Mouse (Mus musculus) midbrain, embryonic 12.5 days (tissue): ENCODE measurements around the gene Tmbim6. TPM values are rescaled to one million over a fixed set of nuclear protein-coding genes. Genes with fewer than 3 reads are reported as not detected.

Experiments
- ATAC-seq: fragments of 200-750 bp; cut with Nextera tagmentation; 2 replicates; pipeline ENCODE4 v1.8.0; 2017; ENCODE audit warnings: low read depth, moderate TSS enrichment, moderate library complexity; ENCODE audit not compliant: low FRiP score
- H3K27ac ChIP-seq: fragments of 300-500 bp; sonication (generic); replicated peaks from 2 replicates; pipeline ENCODE4 v1.5.1; 2016; ENCODE audit warnings: mild to moderate bottlenecking
- H3K27me3 ChIP-seq: fragments of 300-500 bp; sonication (generic); 2 replicates; pipeline ENCODE4 v1.6.1; 2016; ENCODE audit warnings: mild to moderate bottlenecking
- H3K36me3 ChIP-seq: fragments of 300-500 bp; sonication (generic); 2 replicates; pipeline ENCODE4 v1.6.1; 2016
- H3K4me1 ChIP-seq: fragments of 300-500 bp; sonication (generic); 2 replicates; pipeline ENCODE4 v1.6.1; 2016
- H3K4me2 ChIP-seq: fragments of 300-500 bp; sonication (generic); replicated peaks from 2 replicates; pipeline ENCODE4 v1.6.1; 2016; ENCODE audit warnings: mild to moderate bottlenecking, moderate library complexity
- H3K4me3 ChIP-seq: fragments of 300-500 bp; sonication (generic); 2 replicates; pipeline ENCODE4 v1.5.1; 2016; ENCODE audit warnings: mild to moderate bottlenecking
- H3K9ac ChIP-seq: fragments of 300-500 bp; sonication (generic); replicated peaks from 2 replicates; pipeline ENCODE4 v1.6.1; 2016; ENCODE audit warnings: mild to moderate bottlenecking, moderate library complexity
- H3K9me3 ChIP-seq: fragments of 300-500 bp; sonication (generic); 2 replicates; pipeline ENCODE4 v1.6.1; 2016; ENCODE audit warnings: mild to moderate bottlenecking
- WGBS: fragments of 180-500 bp; shearing (Covaris S2); methylation state at CpG from one replicate; pipeline ENCODE4 v1.1.7; 2016; 5-methylcytosine and 5-hydroxymethylcytosine counted together
- polyA plus RNA-seq: library from polyadenylated mRNA; unstranded; fragments of >200 nt; fragmentation: Nextera tagmentation; extraction: Ambion mirVana; gene quantifications from 2 replicates; pipeline ENCODE4 v1.2.1, GENCODE M21; 2016

Gene Tmbim6
- 251 and 255 TPM in 2 replicates for polyA plus RNA-seq

GRCm38 (mm10) chr15:99392486-99393385, at the start of gene Tmbim6:
TSS of gene Tmbim6 (plus strand) at chr15:99392882.
- H3K9ac ChIP-seq = peak within 1 kb of the TSS; percentile 91
- H3K9me3 ChIP-seq = no peaks in the 10 kb centered on the region
- ATAC-seq = peak; percentile 100
- H3K4me2 ChIP-seq = peak within 1 kb of the TSS; percentile 98
- no peaks in the 10 kb centered on the region for H3K36me3 ChIP-seq
- peak within 1 kb of the TSS; percentile 58 for H3K4me3 ChIP-seq
- under 1% methylated on average over 50 of the region's 51 CpGs for WGBS
- H3K27me3 ChIP-seq = no peaks in the 10 kb centered on the region
- peaks cover 40% of the 10 kb centered on the region for H3K4me1 ChIP-seq
- peak within 1 kb of the TSS; percentile 87 for H3K27ac ChIP-seq

- no peak for ATAC-seq
- Histone ChIP-seq H3K27ac (no peak overlapping the region; the same call in 1 of the 2 replicates), H3K4me1 (peaks cover 22% of the 10 kb centered on the region), H3K36me3 (no peaks in the 10 kb centered on the region), H3K27me3 (no peaks in the 10 kb centered on the region), H3K9me3 (no peaks in the 10 kb centered on the region), H3K9ac (0 out of 2 replicates have a peak overlapping the region, but pooled peaks have one; percentile 8), H3K4me3 (no peak overlapping the region), H3K4me2 (no peak overlapping the region)
- WGBS = 75% methylated on average over 5 of the region's 5 CpGs
These were observed 49.1 kb upstream of the Tmbim6 start for GRCm38 (mm10) chr15:99343414-99344147.

- Histone ChIP-seq H3K4me1 (peaks cover 20% of the 10 kb centered on the region), H3K4me3 (no peak overlapping the region), H3K9me3 (no peaks in the 10 kb centered on the region), H3K36me3 (no peaks in the 10 kb centered on the region), H3K4me2 (no peak overlapping the region), H3K27ac (no peak overlapping the region; the same call in 1 of the 2 replicates), H3K9ac (0 out of 2 replicates have a peak overlapping the region, but pooled peaks have one; percentile 8), H3K27me3 (no peaks in the 10 kb centered on the region)
- no peak for ATAC-seq
- 68% methylated on average over 8 of the region's 8 CpGs for WGBS
These were observed 48.4 kb upstream of the Tmbim6 start for GRCm38 (mm10) chr15:99344148-99344870.

- WGBS = 80% methylated on average over 4 of the region's 4 CpGs
- ATAC-seq = no peak
These were observed 47.7 kb upstream of the Tmbim6 start for GRCm38 (mm10) chr15:99344961-99345360.

GRCm38 (mm10) chr15:99351610-99352009, 41.1 kb upstream of the Tmbim6 start:
- Histone ChIP-seq H3K9ac (no peak overlapping the region), H3K36me3 (no peaks in the 10 kb centered on the region), H3K27me3 (no peaks in the 10 kb centered on the region), H3K4me2 (no peak overlapping the region), H3K4me3 (no peak overlapping the region), H3K4me1 (no peaks in the 10 kb centered on the region; the same call in 1 of the 2 replicates), H3K27ac (no peak overlapping the region), H3K9me3 (no peaks in the 10 kb centered on the region)
- ATAC-seq = no peak
- WGBS = 84% methylated on average over 6 of the region's 6 CpGs

More at GRCm38 (mm10) chr15:99344961-99345360, 47.7 kb upstream of the Tmbim6 start:
- no peak overlapping the region for H3K27ac ChIP-seq
- H3K27me3 ChIP-seq = no peaks in the 10 kb centered on the region
- no peak overlapping the region for H3K4me2 ChIP-seq
- no peak overlapping the region for H3K4me3 ChIP-seq
- no peak overlapping the region for H3K9ac ChIP-seq
- no peaks in the 10 kb centered on the region for H3K9me3 ChIP-seq
- H3K4me1 ChIP-seq = peaks cover 14% of the 10 kb centered on the region
- no peaks in the 10 kb centered on the region for H3K36me3 ChIP-seq

GRCm38 (mm10) chr15:99352306-99352705, 40.4 kb upstream of the Tmbim6 start:
- H3K36me3 ChIP-seq = no peaks in the 10 kb centered on the region
- WGBS = 81% methylated on average over 5 of the region's 5 CpGs
- no peak overlapping the region for H3K4me3 ChIP-seq
- H3K4me1 ChIP-seq = no peaks in the 10 kb centered on the region; the same call in 1 of the 2 replicates
- no peak overlapping the region for H3K27ac ChIP-seq
- H3K4me2 ChIP-seq = no peak overlapping the region
- no peak overlapping the region for H3K9ac ChIP-seq
- no peak for ATAC-seq
- H3K27me3 ChIP-seq = no peaks in the 10 kb centered on the region
- H3K9me3 ChIP-seq = no peaks in the 10 kb centered on the region

- no peak overlapping the region for H3K27ac ChIP-seq
- no peak overlapping the region for H3K4me3 ChIP-seq
- H3K27me3 ChIP-seq = no peaks in the 10 kb centered on the region
- H3K4me2 ChIP-seq = no peak overlapping the region
- H3K4me1 ChIP-seq = no peaks in the 10 kb centered on the region; the same call in 1 of the 2 replicates
- no peak overlapping the region for H3K9ac ChIP-seq
- WGBS = 82% methylated on average over 6 of the region's 6 CpGs
- H3K36me3 ChIP-seq = no peaks in the 10 kb centered on the region
- ATAC-seq = no peak
- no peaks in the 10 kb centered on the region for H3K9me3 ChIP-seq
These were observed 37.0 kb upstream of the Tmbim6 start for GRCm38 (mm10) chr15:99355660-99356059.

GRCm38 (mm10) chr15:99356462-99356861, 36.2 kb upstream of the Tmbim6 start:
- H3K27ac ChIP-seq = no peak overlapping the region

GRCm38 (mm10) chr15:99358952-99359351, 33.7 kb upstream of the Tmbim6 start:
- ATAC-seq = no peak
- WGBS = 91% methylated on average over 9 of the region's 9 CpGs
- H3K9ac ChIP-seq = no peak overlapping the region
- no peaks in the 10 kb centered on the region for H3K9me3 ChIP-seq
- no peak overlapping the region for H3K4me2 ChIP-seq
- no peaks in the 10 kb centered on the region for H3K36me3 ChIP-seq
- H3K4me1 ChIP-seq = no peaks in the 10 kb centered on the region; the same call in 1 of the 2 replicates
- H3K4me3 ChIP-seq = no peak overlapping the region
- H3K27ac ChIP-seq = no peak overlapping the region
- no peaks in the 10 kb centered on the region for H3K27me3 ChIP-seq

More at GRCm38 (mm10) chr15:99356462-99356861, 36.2 kb upstream of the Tmbim6 start:
- Histone ChIP-seq H3K9me3 (no peaks in the 10 kb centered on the region), H3K9ac (no peak overlapping the region), H3K4me2 (no peak overlapping the region), H3K4me1 (no peaks in the 10 kb centered on the region; the same call in 1 of the 2 replicates), H3K27me3 (no peaks in the 10 kb centered on the region), H3K4me3 (no peak overlapping the region), H3K36me3 (no peaks in the 10 kb centered on the region)
- ATAC-seq = no peak
- 86% methylated on average over 6 of the region's 6 CpGs for WGBS

GRCm38 (mm10) chr15:99364022-99364530, 28.6 kb upstream of the Tmbim6 start:
- H3K9ac ChIP-seq = no peak overlapping the region; the same call in 1 of the 2 replicates
- H3K4me3 ChIP-seq = no peak overlapping the region
- no peak overlapping the region for H3K4me2 ChIP-seq
- peaks cover 13% of the 10 kb centered on the region for H3K4me1 ChIP-seq
- WGBS = 67% methylated on average over 7 of the region's 7 CpGs
- no peaks in the 10 kb centered on the region for H3K36me3 ChIP-seq
- H3K27me3 ChIP-seq = no peaks in the 10 kb centered on the region; the same call in 1 of the 2 replicates
- ATAC-seq = no peak
- H3K9me3 ChIP-seq = no peaks in the 10 kb centered on the region
- H3K27ac ChIP-seq = no peak overlapping the region

- Histone ChIP-seq H3K4me3 (no peak overlapping the region), H3K27ac (no peak overlapping the region), H3K9ac (no peak overlapping the region), H3K4me1 (peaks cover 19% of the 10 kb centered on the region), H3K36me3 (no peaks in the 10 kb centered on the region), H3K9me3 (no peaks in the 10 kb centered on the region), H3K27me3 (no peaks in the 10 kb centered on the region; the same call in 1 of the 2 replicates), H3K4me2 (no peak overlapping the region)
- WGBS = 76% methylated on average over 8 of the region's 8 CpGs
- no peak for ATAC-seq
These were observed 27.8 kb upstream of the Tmbim6 start for GRCm38 (mm10) chr15:99364921-99365320.
